Mouse (Mus musculus): Measurements from ENCODE around the gene Elavl3. TPM values are rescaled to one million over a fixed set of nuclear protein-coding genes. Genes with fewer than 3 reads are reported as not detected.
"Not testable (repeated sequence)": the region's sequence is repeated elsewhere in the genome, so short reads cannot be mapped to it uniquely, and the experiment has no call there.

Gene Elavl3
- polyA plus RNA-seq, 1 experiment from 2014 or later: 4.4 TPM

DNA sequence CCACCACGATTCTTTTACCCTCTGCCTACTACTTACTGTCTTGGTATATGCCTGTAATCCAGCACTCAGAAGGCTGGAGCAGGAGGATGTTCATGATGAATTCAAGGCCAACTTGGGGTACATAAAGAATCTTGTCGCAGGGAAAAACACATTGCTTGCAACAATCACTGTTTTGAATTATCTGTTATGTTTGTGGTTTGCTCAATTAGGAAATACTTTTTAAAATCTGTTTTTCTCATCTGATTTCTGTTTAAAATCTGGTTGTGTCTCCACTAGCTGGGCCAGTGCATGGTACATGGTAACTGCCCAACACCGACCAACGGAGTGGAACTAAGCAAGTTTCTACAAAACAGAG, 32.8 kb upstream of the Elavl3 start:
- H3K27ac ChIP-seq (replicated peaks): peak overlapping the region; percentile 87
- H3K4me1 ChIP-seq: peaks cover 11% of the 10 kb centered on the region
- no peak for ATAC-seq (ENCODE audit: insufficient number of reproducible peaks, low FRiP score, low TSS enrichment, low read depth)
- H3K9me3 ChIP-seq (replicated peaks): no peaks in the 10 kb centered on the region
- H3K4me2 ChIP-seq (replicated peaks): peak overlapping the region; percentile 77
- H3K4me3 ChIP-seq (replicated peaks): peak overlapping the region; percentile 89
- H3K27me3 ChIP-seq: no peaks in the 10 kb centered on the region
- peak overlapping the region; percentile 71 for H3K9ac ChIP-seq
- WGBS: 22% methylated on average over 4 of the region's 4 CpGs
- H3K36me3 ChIP-seq: peaks cover 7% of the 10 kb centered on the region; the same call in 1 of the 2 replicates

GRCm38 (mm10) chr9:22076223-22076622, 24.4 kb upstream of the Elavl3 start:
- Histone ChIP-seq H3K27me3 (no peaks in the 10 kb centered on the region), H3K9me3 (replicated peaks) (no peaks in the 10 kb centered on the region), H3K9ac (no peak overlapping the region), H3K4me1 (no peaks in the 10 kb centered on the region), H3K27ac (replicated peaks) (no peak overlapping the region), H3K36me3 (peaks cover 40% of the 10 kb centered on the region), H3K4me2 (replicated peaks) (no peak overlapping the region), H3K4me3 (replicated peaks) (no peak overlapping the region)
- ATAC-seq (ENCODE audit: insufficient number of reproducible peaks, low FRiP score, low TSS enrichment, low read depth): no peak
- 93% methylated on average over 23 of the region's 23 CpGs for WGBS

- H3K9me3 ChIP-seq (replicated peaks); H3K9ac ChIP-seq; H3K4me2 ChIP-seq (replicated peaks); ATAC-seq (ENCODE audit: insufficient number of reproducible peaks, low FRiP score, low TSS enrichment, low read depth); H3K27ac ChIP-seq (replicated peaks); H3K4me3 ChIP-seq (replicated peaks); H3K27me3 ChIP-seq; H3K4me1 ChIP-seq: not testable (repeated sequence)
- 80% methylated on average over 5 of the region's 5 CpGs for WGBS
- H3K36me3 ChIP-seq: peaks cover 40% of the 10 kb centered on the region
Observed at GRCm38 (mm10) chr9:22075778-22076177, 24.0 kb upstream of the Elavl3 start.

GRCm38 (mm10) chr9:22072276-22072675, 20.5 kb upstream of the Elavl3 start:
- H3K27me3 ChIP-seq: no peaks in the 10 kb centered on the region
- no peaks in the 10 kb centered on the region for H3K9me3 ChIP-seq (replicated peaks)
- H3K36me3 ChIP-seq: peaks cover 45% of the 10 kb centered on the region
- H3K4me3 ChIP-seq (replicated peaks): no peak overlapping the region
- no peak overlapping the region for H3K4me2 ChIP-seq (replicated peaks)
- no peak overlapping the region for H3K9ac ChIP-seq
- ATAC-seq (ENCODE audit: insufficient number of reproducible peaks, low FRiP score, low TSS enrichment, low read depth): no peak
- H3K4me1 ChIP-seq: peaks cover 7% of the 10 kb centered on the region; the same call in 1 of the 2 replicates
- 88% methylated on average over 4 of the region's 4 CpGs for WGBS
- no peak overlapping the region for H3K27ac ChIP-seq (replicated peaks)

GRCm38 (mm10) chr9:22070791-22071573, 19.2 kb upstream of the Elavl3 start, which contains the start of the genes Gm49318 and Zfp653:
Gene Gm49318, minus strand, starts transcription at chr9:22071259.
Gene Zfp653, minus strand, starts transcription at chr9:22071376.
- H3K9me3 ChIP-seq (replicated peaks): no peaks in the 10 kb centered on the region
- H3K27ac ChIP-seq (replicated peaks): peak within 1 kb of the TSS; percentile 99
- peak; percentile 98 for ATAC-seq (ENCODE audit: insufficient number of reproducible peaks, low FRiP score, low TSS enrichment, low read depth)
- H3K27me3 ChIP-seq: no peaks in the 10 kb centered on the region
- peaks cover 7% of the 10 kb centered on the region; the same call in 1 of the 2 replicates for H3K4me1 ChIP-seq
- H3K4me2 ChIP-seq (replicated peaks): peak within 1 kb of the TSS; percentile 57
- peak within 1 kb of the TSS; percentile 83 for H3K4me3 ChIP-seq (replicated peaks)
- under 1% methylated on average over 68 of the region's 87 CpGs for WGBS
- peak within 1 kb of the TSS; percentile 78 for H3K9ac ChIP-seq
- H3K36me3 ChIP-seq: peaks cover 35% of the 10 kb centered on the region

GRCm38 (mm10) chr9:22069881-22070553, 18.2 kb upstream of the Elavl3 start:
- peak overlapping the region; percentile 99; the same call in 1 of the 2 replicates for H3K27ac ChIP-seq (replicated peaks)
- WGBS: 64% methylated on average over 4 of the region's 4 CpGs
- ATAC-seq (ENCODE audit: insufficient number of reproducible peaks, low FRiP score, low TSS enrichment, low read depth): no peak

GRCm38 (mm10) chr9:22067195-22067594, 15.4 kb upstream of the Elavl3 start:
- Histone ChIP-seq H3K9me3 (replicated peaks) (no peaks in the 10 kb centered on the region), H3K36me3 (peaks cover 49% of the 10 kb centered on the region)
- WGBS: 62% methylated on average over 5 of the region's 5 CpGs

More at GRCm38 (mm10) chr9:22069881-22070553, 18.2 kb upstream of the Elavl3 start:
- H3K27me3 ChIP-seq: no peaks in the 10 kb centered on the region
- peak overlapping the region; percentile 57 for H3K4me2 ChIP-seq (replicated peaks)
- H3K4me1 ChIP-seq: peaks cover 7% of the 10 kb centered on the region; the same call in 1 of the 2 replicates
- H3K9ac ChIP-seq: no peak overlapping the region
- peaks cover 42% of the 10 kb centered on the region for H3K36me3 ChIP-seq
- peak overlapping the region; percentile 83 for H3K4me3 ChIP-seq (replicated peaks)
- H3K9me3 ChIP-seq (replicated peaks): no peaks in the 10 kb centered on the region

GRCm38 (mm10) chr9:22066433-22066832, 14.6 kb upstream of the Elavl3 start:
- 71% methylated on average over 3 of the region's 3 CpGs for WGBS
- Histone ChIP-seq H3K9me3 (replicated peaks) (no peaks in the 10 kb centered on the region), H3K4me2 (replicated peaks) (no peak overlapping the region), H3K27ac (replicated peaks) (no peak overlapping the region), H3K4me1 (peaks cover 7% of the 10 kb centered on the region; the same call in 1 of the 2 replicates), H3K9ac (no peak overlapping the region), H3K36me3 (peaks cover 55% of the 10 kb centered on the region), H3K27me3 (no peaks in the 10 kb centered on the region), H3K4me3 (replicated peaks) (no peak overlapping the region)
- no peak for ATAC-seq (ENCODE audit: insufficient number of reproducible peaks, low FRiP score, low TSS enrichment, low read depth)

More at GRCm38 (mm10) chr9:22067195-22067594, 15.4 kb upstream of the Elavl3 start:
- no peak for ATAC-seq (ENCODE audit: insufficient number of reproducible peaks, low FRiP score, low TSS enrichment, low read depth)
- H3K9ac ChIP-seq: no peak overlapping the region
- H3K4me2 ChIP-seq (replicated peaks): no peak overlapping the region
- H3K27me3 ChIP-seq: no peaks in the 10 kb centered on the region
- no peak overlapping the region for H3K4me3 ChIP-seq (replicated peaks)
- H3K27ac ChIP-seq (replicated peaks): no peak overlapping the region
- peaks cover 7% of the 10 kb centered on the region; the same call in 1 of the 2 replicates for H3K4me1 ChIP-seq

DNA sequence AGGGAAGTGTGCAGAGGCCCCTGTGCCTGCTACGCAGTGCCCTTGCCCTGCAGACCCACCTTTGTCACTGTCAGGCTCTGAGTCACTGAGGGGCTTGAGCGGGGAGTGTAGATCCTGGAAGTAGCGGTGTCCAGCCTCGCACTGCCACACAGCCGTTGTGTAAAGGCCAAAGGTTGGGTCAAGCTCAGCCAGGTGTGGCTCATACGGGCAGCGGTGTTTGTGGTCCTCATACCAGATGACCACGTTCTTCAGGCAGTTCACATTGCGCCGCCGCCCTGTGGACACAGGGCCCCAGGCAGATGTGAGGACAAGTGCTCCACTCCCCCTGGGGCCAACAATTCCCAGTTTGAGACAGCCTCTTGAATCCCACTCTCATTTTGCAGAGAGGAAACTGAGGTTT, 13.8 kb upstream of the Elavl3 start:
- Histone ChIP-seq H3K9me3 (replicated peaks) (no peaks in the 10 kb centered on the region), H3K4me2 (replicated peaks) (no peak overlapping the region), H3K9ac (no peak overlapping the region), H3K27me3 (no peaks in the 10 kb centered on the region), H3K36me3 (peaks cover 60% of the 10 kb centered on the region), H3K4me3 (replicated peaks) (no peak overlapping the region), H3K27ac (replicated peaks) (no peak overlapping the region), H3K4me1 (peaks cover 7% of the 10 kb centered on the region; the same call in 1 of the 2 replicates)
- 93% methylated on average over 11 of the region's 11 CpGs for WGBS
- ATAC-seq (ENCODE audit: insufficient number of reproducible peaks, low FRiP score, low TSS enrichment, low read depth): no peak

- ATAC-seq (ENCODE audit: insufficient number of reproducible peaks, low FRiP score, low TSS enrichment, low read depth): no peak
- Histone ChIP-seq H3K27me3 (no peaks in the 10 kb centered on the region), H3K9ac (no peak overlapping the region), H3K4me3 (replicated peaks) (no peak overlapping the region), H3K9me3 (replicated peaks) (no peaks in the 10 kb centered on the region), H3K4me1 (no peaks in the 10 kb centered on the region), H3K27ac (replicated peaks) (no peak overlapping the region), H3K36me3 (peaks cover 67% of the 10 kb centered on the region), H3K4me2 (replicated peaks) (no peak overlapping the region)
- WGBS: 93% methylated on average over 3 of the region's 3 CpGs
Observed at GRCm38 (mm10) chr9:22064341-22064740, 12.5 kb upstream of the Elavl3 start.

DNA sequence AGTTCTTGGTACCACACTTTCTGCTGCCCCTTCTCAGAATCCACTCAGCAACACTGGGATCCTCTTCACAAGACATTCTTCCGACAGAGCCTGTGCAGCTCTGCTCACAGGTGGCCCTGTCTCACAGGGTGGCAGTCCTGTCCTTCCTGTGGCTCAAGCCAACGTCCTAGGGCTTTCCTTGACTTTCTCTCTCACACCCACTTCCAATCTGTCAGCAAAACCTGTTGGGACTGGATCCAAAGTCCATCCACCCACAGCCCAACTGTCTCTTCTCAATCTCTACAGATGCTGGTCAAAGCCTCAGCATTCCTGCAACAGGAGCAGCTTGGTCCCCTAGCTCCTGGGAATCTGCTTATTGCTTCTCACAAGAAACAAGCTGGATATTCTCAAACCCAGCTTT, 9.5 kb upstream of the Elavl3 start:
- Histone ChIP-seq H3K36me3 (peaks cover 78% of the 10 kb centered on the region), H3K4me3 (replicated peaks) (no peak overlapping the region), H3K27me3 (no peaks in the 10 kb centered on the region), H3K4me2 (replicated peaks) (no peak overlapping the region), H3K27ac (replicated peaks) (no peak overlapping the region), H3K4me1 (no peaks in the 10 kb centered on the region), H3K9ac (no peak overlapping the region), H3K9me3 (replicated peaks) (no peaks in the 10 kb centered on the region)
- ATAC-seq (ENCODE audit: insufficient number of reproducible peaks, low FRiP score, low TSS enrichment, low read depth): no peak
- 83% methylated on average over 2 of the region's 2 CpGs for WGBS
